Mouse (Mus musculus) intestine, embryonic 16.5 days (tissue): Measurements from ENCODE around the gene Thoc7. TPM values are rescaled to one million over a fixed set of nuclear protein-coding genes. Genes with fewer than 3 reads are reported as not detected.
A peak's percentile ranks its signal among the peaks of the same experiment; 100 is the strongest.

Source experiments
- ATAC-seq: fragments of 200-750 bp; cut with Nextera tagmentation; 2 replicates; pipeline ENCODE4 v1.8.0; 2017; ENCODE audit warnings: moderate TSS enrichment, moderate library complexity
- H3K27ac ChIP-seq: fragments of 300-500 bp; sonication (generic); 2 replicates; pipeline ENCODE4 v1.5.1; 2014; ENCODE audit warnings: mild to moderate bottlenecking, low read length
- H3K27me3 ChIP-seq: fragments of 300-500 bp; sonication (generic); replicated peaks from 2 replicates; pipeline ENCODE4 v1.6.1; 2014; ENCODE audit warnings: low read length, control low read depth, mixed read lengths; ENCODE audit not compliant: control insufficient read depth, insufficient read depth
- H3K36me3 ChIP-seq: fragments of 300-500 bp; sonication (generic); 2 replicates; pipeline ENCODE4 v1.6.1; 2014; ENCODE audit warnings: low read length, control low read depth; ENCODE audit not compliant: control insufficient read depth, insufficient read depth
- H3K4me1 ChIP-seq: fragments of 300-500 bp; sonication (generic); 2 replicates; pipeline ENCODE4 v1.6.1; 2014; ENCODE audit warnings: low read length, control low read depth, mixed read lengths; ENCODE audit not compliant: control insufficient read depth, insufficient read depth
- H3K4me2 ChIP-seq: fragments of 300-500 bp; sonication (generic); 2 replicates; pipeline ENCODE4 v1.6.1; 2014; ENCODE audit warnings: low read depth, low read length, control low read depth
- H3K4me3 ChIP-seq: fragments of 300-500 bp; sonication (generic); 2 replicates; pipeline ENCODE4 v1.5.1; 2014; ENCODE audit warnings: mild to moderate bottlenecking, low read length
- H3K9ac ChIP-seq: fragments of 300-500 bp; sonication (generic); 2 replicates; pipeline ENCODE4 v1.6.1; 2014; ENCODE audit warnings: low read depth, low read length
- H3K9me3 ChIP-seq: fragments of 300-500 bp; sonication (generic); 2 replicates; pipeline ENCODE4 v1.6.1; 2016; ENCODE audit warnings: low read length, control low read depth; ENCODE audit not compliant: control insufficient read depth
- WGBS: fragments of 180-500 bp; shearing (Covaris S2); extraction: QIAGEN DNeasy Blood & Tissue Kit; methylation state at CpG from one replicate; pipeline ENCODE4 v1.1.7; 2014; 5-methylcytosine and 5-hydroxymethylcytosine counted together
- polyA plus RNA-seq: library from polyadenylated mRNA; unstranded; fragments of >200 nt; fragmentation: Nextera tagmentation; extraction: Ambion mirVana; gene quantifications from 2 replicates; pipeline ENCODE4 v1.2.1, GENCODE M21; 2015

The Thoc7 gene
- polyA plus RNA-seq, 1 experiment from 2014 or later: 155 TPM

- Histone ChIP-seq H3K4me1 (no peaks in the 10 kb centered on the region), H3K27me3 (no peaks in the 10 kb centered on the region), H3K4me3 (no peak overlapping the region), H3K9me3 (no peaks in the 10 kb centered on the region), H3K27ac (no peak overlapping the region), H3K4me2 (no peak overlapping the region), H3K36me3 (peaks cover 11% of the 10 kb centered on the region), H3K9ac (no peak overlapping the region)
- no peak for ATAC-seq
Observed at GRCm38 (mm10) chr14:13950401-13950800, 11.3 kb downstream of the Thoc7 start.

GRCm38 (mm10) chr14:13948345-13948744 is 13.3 kb downstream of the Thoc7 start:
- 93% methylated on average over 7 of the region's 7 CpGs for WGBS
- Histone ChIP-seq H3K9ac (no peak overlapping the region), H3K27me3 (no peaks in the 10 kb centered on the region), H3K27ac (no peak overlapping the region), H3K4me1 (no peaks in the 10 kb centered on the region), H3K36me3 (peaks cover 11% of the 10 kb centered on the region), H3K4me2 (no peak overlapping the region), H3K9me3 (no peaks in the 10 kb centered on the region), H3K4me3 (no peak overlapping the region)
- no peak for ATAC-seq

- no peak overlapping the region for H3K4me2 ChIP-seq
- no peak overlapping the region for H3K4me3 ChIP-seq
- H3K9me3 ChIP-seq: no peaks in the 10 kb centered on the region
- no peaks in the 10 kb centered on the region for H3K27me3 ChIP-seq
- no peaks in the 10 kb centered on the region for H3K4me1 ChIP-seq
- H3K27ac ChIP-seq: no peak overlapping the region
- ATAC-seq: no peak
- 93% methylated on average over 4 of the region's 4 CpGs for WGBS
- H3K36me3 ChIP-seq: peaks cover 8% of the 10 kb centered on the region
- H3K9ac ChIP-seq: no peak overlapping the region
Observed at GRCm38 (mm10) chr14:13944686-13945085, 17.0 kb downstream of the Thoc7 start.

GRCm38 (mm10) chr14:13934052-13934371 is 27.6 kb downstream of the Thoc7 start:
- WGBS: 42% methylated on average over 5 of the region's 5 CpGs
- Histone ChIP-seq H3K4me1 (0 out of 2 replicates have a peak, but pooled peaks cover 3% of the 10 kb centered on the region), H3K9me3 (peaks cover 8% of the 10 kb centered on the region), H3K9ac (0 out of 2 replicates have a peak overlapping the region, but pooled peaks have one; percentile 27), H3K27ac (no peak overlapping the region), H3K4me3 (peak overlapping the region; percentile 40; the same call in 1 of the 2 replicates), H3K4me2 (peak overlapping the region; percentile 74; the same call in 1 of the 2 replicates), H3K36me3 (no peaks in the 10 kb centered on the region), H3K27me3 (no peaks in the 10 kb centered on the region)
- peak; percentile 58; the same call in 1 of the 2 replicates for ATAC-seq

GRCm38 (mm10) chr14:13933290-13934051 is 28.2 kb downstream of the Thoc7 start:
- 0 out of 2 replicates have a peak, but pooled peaks cover 3% of the 10 kb centered on the region for H3K4me1 ChIP-seq
- WGBS: 32% methylated on average over 27 of the region's 31 CpGs
- H3K4me3 ChIP-seq: peak overlapping the region; percentile 40
- no peaks in the 10 kb centered on the region for H3K36me3 ChIP-seq
- peak overlapping the region; percentile 27 for H3K9ac ChIP-seq
- peak; percentile 48 for ATAC-seq
- H3K9me3 ChIP-seq: peaks cover 8% of the 10 kb centered on the region
- H3K27me3 ChIP-seq: no peaks in the 10 kb centered on the region
- no peak overlapping the region for H3K27ac ChIP-seq
- H3K4me2 ChIP-seq: peak overlapping the region; percentile 74

GRCm38 (mm10) chr14:13917630-13918029 is 44.0 kb downstream of the Thoc7 start:
- H3K9me3 ChIP-seq: no peaks in the 10 kb centered on the region
- no peaks in the 10 kb centered on the region for H3K36me3 ChIP-seq
- no peak overlapping the region for H3K4me3 ChIP-seq
- no peak overlapping the region for H3K9ac ChIP-seq
- no peaks in the 10 kb centered on the region for H3K27me3 ChIP-seq
- ATAC-seq: peak; percentile 67
- H3K4me2 ChIP-seq: no peak overlapping the region
- no peak overlapping the region for H3K27ac ChIP-seq
- no peaks in the 10 kb centered on the region; the same call in 1 of the 2 replicates for H3K4me1 ChIP-seq
- WGBS: 30% methylated on average over 3 of the region's 3 CpGs

GRCm38 (mm10) chr14:13917208-13917607 is 44.4 kb downstream of the Thoc7 start:
- ATAC-seq: no peak
- Histone ChIP-seq H3K4me3 (no peak overlapping the region), H3K27me3 (no peaks in the 10 kb centered on the region), H3K4me2 (no peak overlapping the region), H3K27ac (no peak overlapping the region), H3K36me3 (no peaks in the 10 kb centered on the region), H3K9me3 (no peaks in the 10 kb centered on the region), H3K4me1 (no peaks in the 10 kb centered on the region; the same call in 1 of the 2 replicates), H3K9ac (no peak overlapping the region)
- 88% methylated on average over 10 of the region's 10 CpGs for WGBS

GRCm38 (mm10) chr14:13915207-13915606 is 46.4 kb downstream of the Thoc7 start:
- no peak overlapping the region for H3K27ac ChIP-seq
- WGBS: 51% methylated on average over 4 of the region's 4 CpGs
- no peak overlapping the region for H3K9ac ChIP-seq
- no peaks in the 10 kb centered on the region for H3K27me3 ChIP-seq
- H3K9me3 ChIP-seq: no peaks in the 10 kb centered on the region
- H3K4me1 ChIP-seq: no peaks in the 10 kb centered on the region; the same call in 1 of the 2 replicates
- H3K4me3 ChIP-seq: no peak overlapping the region
- peak; percentile 71 for ATAC-seq
- H3K4me2 ChIP-seq: no peak overlapping the region
- no peaks in the 10 kb centered on the region for H3K36me3 ChIP-seq

- no peak within 1 kb of the TSS for H3K9ac ChIP-seq
- no peaks in the 10 kb centered on the region for H3K9me3 ChIP-seq
- H3K4me3 ChIP-seq: no peak within 1 kb of the TSS
- H3K27ac ChIP-seq: no peak within 1 kb of the TSS
- no peaks in the 10 kb centered on the region; the same call in 1 of the 2 replicates for H3K4me1 ChIP-seq
- H3K4me2 ChIP-seq: no peak within 1 kb of the TSS
- WGBS: 52% methylated on average over 1 of the region's 1 CpGs
- peak; percentile 30; the same call in 1 of the 2 replicates for ATAC-seq
- no peaks in the 10 kb centered on the region for H3K27me3 ChIP-seq
- no peaks in the 10 kb centered on the region for H3K36me3 ChIP-seq
Observed at GRCm38 (mm10) chr14:13914387-13915082, 47.1 kb downstream of the Thoc7 start, which contains the start of gene Gm281. TSS of gene Gm281 (minus strand) at chr14:13914478.
